Mouse (Mus musculus) liver, postnatal 0 days (tissue): ENCODE results near the gene Syn3. TPM values are rescaled to one million over a fixed set of nuclear protein-coding genes. Genes with fewer than 3 reads are reported as not detected.

Experiments
- ATAC-seq: fragments of 200-750 bp; cut with Nextera tagmentation; 2 replicates; pipeline ENCODE4 v1.8.0; 2017; ENCODE audit warnings: mild to moderate bottlenecking, moderate library complexity
- DNase-seq: peaks from one replicate; pipeline ENCODE4 v3.0.0-alpha.2; 2016
- H3K27ac ChIP-seq: fragments of 300-500 bp; sonication (generic); 2 replicates; pipeline ENCODE4 v1.5.1; 2014; ENCODE audit warnings: antibody characterized with exemption, moderate library complexity, mild to moderate bottlenecking, low read depth
- H3K27me3 ChIP-seq: fragments of 300-500 bp; sonication (generic); 2 replicates; pipeline ENCODE4 v1.6.1; 2014; ENCODE audit warnings: low read length, control low read depth, mixed read lengths; ENCODE audit not compliant: insufficient read depth
- H3K36me3 ChIP-seq: fragments of 300-500 bp; sonication (generic); replicated peaks from 2 replicates; pipeline ENCODE4 v1.6.1; 2014; ENCODE audit warnings: mild to moderate bottlenecking, control low read depth, low read length, moderate library complexity, mixed read lengths; ENCODE audit not compliant: insufficient read depth
- H3K4me1 ChIP-seq: fragments of 300-500 bp; sonication (generic); 2 replicates; pipeline ENCODE4 v1.6.1; 2014; ENCODE audit warnings: antibody characterized with exemption, mild to moderate bottlenecking, control low read depth; ENCODE audit not compliant: insufficient read depth
- H3K4me2 ChIP-seq: fragments of 300-500 bp; sonication (generic); 2 replicates; pipeline ENCODE4 v1.6.1; 2014; ENCODE audit warnings: low read depth, mild to moderate bottlenecking, low read length, moderate library complexity, mixed read lengths
- H3K4me3 ChIP-seq: fragments of 300-500 bp; sonication (generic); 2 replicates; pipeline ENCODE4 v1.5.1; 2014; ENCODE audit warnings: low read depth, low read length
- H3K9ac ChIP-seq: fragments of 300-500 bp; sonication (generic); replicated peaks from 2 replicates; pipeline ENCODE4 v1.6.1; 2014; ENCODE audit warnings: mild to moderate bottlenecking, moderate library complexity
- H3K9me3 ChIP-seq: fragments of 300-500 bp; sonication (generic); 2 replicates; pipeline ENCODE4 v1.6.1; 2016; ENCODE audit warnings: mild to moderate bottlenecking, control low read depth, low read length, mixed read lengths
- CTCF ChIP-seq: sonication (generic); IDR thresholded peaks from 2 replicates; pipeline ENCODE4 v1.5.1; 2016; ENCODE audit warnings: antibody characterized with exemption, low read depth
- EP300 ChIP-seq: IDR thresholded peaks from 2 replicates; pipeline ENCODE4 v1.6.1; 2016; ENCODE audit warnings: antibody characterized with exemption, low read depth, mild to moderate bottlenecking
- WGBS: fragments of 180-500 bp; shearing (Covaris S2); extraction: QIAGEN DNeasy Blood & Tissue Kit; methylation state at CpG from one replicate; pipeline ENCODE4 v1.1.7; 2014; ENCODE audit not compliant: insufficient replicate concordance; 5-methylcytosine and 5-hydroxymethylcytosine counted together
- polyA plus RNA-seq: library from polyadenylated mRNA; unstranded; fragments of >200 nt; fragmentation: Nextera tagmentation; extraction: Ambion mirVana; gene quantifications from 2 replicates; pipeline ENCODE4 v1.2.1, GENCODE M21; 2015

Gene Syn3
- polyA plus RNA-seq, 1 experiment from 2014 or later, result 0.25 TPM

DNA sequence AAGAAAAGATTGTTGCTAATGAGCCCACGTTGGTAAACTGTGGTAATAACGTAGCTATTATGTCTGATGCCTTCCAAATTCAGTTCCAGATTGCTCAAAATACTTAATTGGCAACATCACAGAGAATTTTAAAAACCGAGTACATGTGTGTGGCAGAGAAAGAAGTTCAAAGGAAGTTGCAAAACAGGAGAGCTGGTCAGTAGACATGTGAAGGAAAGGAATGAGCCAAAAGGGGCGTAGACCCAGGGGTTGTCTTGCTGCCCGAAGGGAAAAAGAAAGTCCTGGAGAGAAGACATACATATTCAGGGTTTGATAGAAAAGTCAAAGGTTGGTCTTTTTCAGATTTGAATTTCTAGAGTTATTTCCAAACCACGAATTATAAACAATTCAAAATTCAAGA lies 87.8 kb downstream of the Syn3 start:
- Histone ChIP-seq H3K27me3 (no peaks in the 10 kb centered on the region), H3K27ac (no peak overlapping the region), H3K4me2 (no peak overlapping the region), H3K9ac (no peak overlapping the region), H3K4me3 (no peak overlapping the region), H3K36me3 (no peaks in the 10 kb centered on the region), H3K4me1 (no peaks in the 10 kb centered on the region), H3K9me3 (no peaks in the 10 kb centered on the region)
- TF ChIP-seq CTCF (no peak), EP300 (no peak)
- WGBS, result 66% methylated on average over 6 of the region's 6 CpGs
- DNase-seq (no peak), ATAC-seq (no peak)

DNA sequence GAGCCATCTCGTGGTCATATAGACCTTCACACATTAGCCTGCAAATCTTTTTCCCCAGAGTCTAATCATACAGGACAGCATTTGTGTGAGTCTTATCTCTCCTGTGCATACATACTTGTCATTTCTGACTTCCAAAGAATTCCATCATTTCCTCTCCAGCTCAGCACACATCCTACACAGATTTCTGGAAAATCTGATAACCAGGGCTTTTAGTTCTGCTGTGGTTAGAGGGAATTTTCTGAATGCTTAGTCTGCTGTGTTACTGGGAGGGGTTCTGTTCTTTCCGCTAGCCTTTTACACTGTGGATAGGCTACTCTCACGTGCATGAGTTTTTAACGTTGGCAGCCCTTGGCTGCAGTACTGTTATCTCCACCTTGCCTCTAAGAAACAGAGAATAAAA lies 91.7 kb downstream of the Syn3 start:
- no peak for ATAC-seq
- Histone ChIP-seq H3K9me3 (no peaks in the 10 kb centered on the region), H3K4me2 (no peak overlapping the region), H3K27ac (no peak overlapping the region), H3K36me3 (no peaks in the 10 kb centered on the region), H3K4me1 (no peaks in the 10 kb centered on the region), H3K9ac (no peak overlapping the region), H3K4me3 (no peak overlapping the region), H3K27me3 (no peaks in the 10 kb centered on the region)
- DNase-seq, result no peak
- WGBS, result 37% methylated on average over 4 of the region's 4 CpGs
- TF ChIP-seq CTCF (no peak), EP300 (no peak)

DNA sequence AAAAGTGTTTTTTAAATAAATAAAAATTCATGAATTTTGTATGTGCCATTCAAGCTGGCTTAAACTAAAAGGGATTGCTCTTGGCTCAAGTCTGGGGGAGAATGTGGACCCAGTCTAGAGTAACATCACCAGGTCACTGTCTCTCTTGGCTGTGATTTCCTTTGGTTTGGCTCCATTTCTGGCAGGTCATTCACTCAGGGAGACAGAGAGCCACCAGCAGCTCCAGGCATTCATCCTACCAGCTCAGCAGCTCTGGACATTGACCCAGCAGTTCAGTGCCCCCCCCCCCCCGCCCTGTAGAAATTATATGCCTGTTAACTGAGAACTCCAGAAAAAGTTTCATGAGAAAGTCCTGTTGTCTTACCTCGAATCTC lies 100.4 kb downstream of the Syn3 start:
- H3K4me1 ChIP-seq, result no peaks in the 10 kb centered on the region
- TF ChIP-seq EP300, result no peak
- TF ChIP-seq CTCF, result no peak
- ATAC-seq (no peak), DNase-seq (no peak)
- H3K27me3 ChIP-seq, result no peaks in the 10 kb centered on the region
- H3K27ac ChIP-seq, result no peak overlapping the region
- H3K4me3 ChIP-seq, result no peak overlapping the region
- no peak overlapping the region for H3K9ac ChIP-seq
- H3K36me3 ChIP-seq, result no peaks in the 10 kb centered on the region
- no peaks in the 10 kb centered on the region for H3K9me3 ChIP-seq
- WGBS, result 64% methylated on average over 2 of the region's 2 CpGs
- no peak overlapping the region for H3K4me2 ChIP-seq

DNA sequence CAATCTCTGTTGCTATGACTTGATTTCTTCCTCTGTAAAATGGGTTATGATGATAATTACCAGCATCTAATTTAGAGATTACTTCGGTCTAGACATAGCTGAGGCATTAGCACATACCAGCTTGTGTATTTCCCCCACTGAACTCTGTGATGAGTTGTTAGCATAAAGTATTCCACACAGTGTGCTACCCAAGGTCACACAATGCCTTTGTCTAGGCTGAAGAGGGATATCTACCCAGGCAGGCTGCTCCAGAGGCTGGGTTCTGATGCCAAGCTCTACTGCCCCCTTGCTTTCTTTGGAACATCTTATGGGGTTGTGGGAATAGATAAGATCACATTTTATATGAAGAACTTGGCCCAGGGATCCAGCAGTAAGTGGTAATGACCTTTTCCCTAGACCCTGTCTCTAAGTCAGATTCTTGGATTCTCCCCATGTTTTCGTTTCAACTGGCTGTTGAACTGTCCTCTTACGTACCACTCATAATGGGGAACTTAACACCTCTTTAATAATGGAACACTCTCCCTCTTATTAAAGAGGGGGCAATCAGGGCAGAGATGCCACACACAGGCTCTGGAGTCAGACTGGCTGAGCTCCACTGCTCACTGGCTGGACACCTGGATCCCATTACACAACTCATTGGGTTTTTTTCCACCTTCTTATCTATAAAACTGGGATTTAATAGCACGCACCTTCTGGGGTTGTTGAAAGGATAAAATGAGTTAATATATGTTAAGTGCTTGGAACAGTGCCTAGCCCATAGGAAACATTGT lies 100.9 kb downstream of the Syn3 start:
- TF ChIP-seq EP300, result no peak
- no peak for TF ChIP-seq CTCF
- DNase-seq, result no peak
- Histone ChIP-seq H3K4me3 (no peak overlapping the region), H3K27me3 (no peaks in the 10 kb centered on the region), H3K27ac (no peak overlapping the region), H3K9ac (no peak overlapping the region), H3K4me1 (no peaks in the 10 kb centered on the region), H3K9me3 (no peaks in the 10 kb centered on the region), H3K36me3 (no peaks in the 10 kb centered on the region), H3K4me2 (no peak overlapping the region)
- no peak for ATAC-seq
- WGBS, result 77% methylated on average over 4 of the region's 4 CpGs

DNA sequence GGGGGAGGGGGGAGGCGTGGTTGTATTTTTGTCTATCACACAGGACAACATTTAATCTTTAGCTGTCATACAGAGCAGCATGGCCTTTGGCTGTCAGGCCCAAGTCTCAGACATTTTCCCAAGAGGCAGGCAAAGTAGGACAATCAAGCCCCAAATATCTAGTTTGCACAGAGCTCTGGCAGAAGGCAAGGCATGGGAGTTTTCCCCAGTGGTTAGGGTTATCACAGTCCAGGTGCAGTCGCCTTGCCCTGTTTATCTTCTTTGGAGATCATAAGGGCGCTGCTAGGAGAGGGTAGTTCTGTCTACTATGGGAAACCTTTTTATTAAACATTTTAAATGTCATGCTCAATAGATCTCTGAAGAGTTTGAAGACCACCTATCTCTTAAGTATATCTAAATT lies 106.3 kb downstream of the Syn3 start:
- Histone ChIP-seq H3K4me2 (no peak overlapping the region), H3K4me1 (no peaks in the 10 kb centered on the region), H3K9ac (no peak overlapping the region), H3K36me3 (no peaks in the 10 kb centered on the region), H3K27ac (no peak overlapping the region), H3K4me3 (no peak overlapping the region), H3K27me3 (no peaks in the 10 kb centered on the region), H3K9me3 (no peaks in the 10 kb centered on the region)
- ATAC-seq (no peak), DNase-seq (no peak)
- TF ChIP-seq EP300 (no peak), CTCF (no peak)
- WGBS, result 68% methylated on average over 3 of the region's 3 CpGs

DNA sequence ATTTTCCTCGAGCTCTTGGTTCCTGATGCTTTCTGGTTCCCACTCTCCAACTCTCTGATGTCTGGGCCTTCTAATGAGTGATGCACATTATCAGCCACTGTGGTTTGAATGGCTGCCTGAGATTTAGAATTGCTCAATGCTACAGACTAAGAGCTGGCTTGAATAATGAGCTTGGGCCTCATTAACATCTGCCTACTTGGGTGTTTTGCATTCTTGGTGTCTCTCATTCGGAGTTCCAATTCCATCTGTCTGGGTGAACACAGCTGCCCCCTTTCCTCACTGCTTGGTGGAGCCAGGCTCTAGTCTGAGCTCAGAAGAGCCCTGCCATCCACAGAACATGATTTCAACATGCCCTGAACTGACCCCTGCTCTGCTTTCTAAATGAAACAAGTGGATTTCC lies 108.8 kb downstream of the Syn3 start:
- Histone ChIP-seq H3K27ac (no peak overlapping the region), H3K4me3 (no peak overlapping the region), H3K4me2 (no peak overlapping the region), H3K36me3 (no peaks in the 10 kb centered on the region), H3K4me1 (no peaks in the 10 kb centered on the region), H3K27me3 (no peaks in the 10 kb centered on the region), H3K9ac (no peak overlapping the region), H3K9me3 (no peaks in the 10 kb centered on the region)
- no peak for ATAC-seq
- 80% methylated on average over 2 of the region's 2 CpGs for WGBS
- no peak for DNase-seq
- TF ChIP-seq CTCF, result no peak
- TF ChIP-seq EP300, result no peak
